In the genomic region with DNA sequence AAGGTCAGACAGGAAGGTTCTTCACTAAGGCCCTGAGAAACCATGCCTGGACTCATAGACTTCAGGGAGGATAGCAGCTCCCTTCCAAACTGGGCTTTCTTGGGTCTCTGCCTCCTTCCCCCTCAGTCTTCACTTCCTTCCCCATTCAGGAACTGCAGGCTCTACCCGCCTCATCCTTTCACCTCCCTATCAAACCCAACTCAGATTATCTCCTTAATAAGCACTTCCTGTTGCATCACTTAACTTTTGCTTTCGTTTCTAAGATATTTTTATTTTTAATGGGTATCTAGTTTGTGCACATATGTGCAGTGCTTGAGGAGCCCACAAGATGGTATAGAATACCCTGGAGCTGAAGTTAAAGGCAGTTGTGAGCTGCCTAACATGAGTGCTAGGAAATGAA, we compare ENCODE assay signal across 30 mouse cellular contexts. TPM values are rescaled to one million over a fixed set of nuclear protein-coding genes. Genes with fewer than 3 reads are reported as not detected.
DNase-seq lines count a peak whose midpoint lies in the region; ATAC-seq and TF ChIP-seq lines count a peak whose summit lies in the region.
"Had no signal": no experiment of that assay in that cellular context is flagged by ENCODE, and none has a peak within 500 bp of the region (broad histone marks: within the 10 kb centered on the region; RNA-seq: fewer than 3 reads in every experiment).

No protein-coding gene starts in this region.

- 84% methylated on average over 2 of the region's 2 CpGs for WGBS in kidney, embryonic 15.5 days

- no peak for TF ChIP-seq CTCF in G1E (IDR thresholded peaks at IDR 0.05; ENCODE audit: low read depth, low read length)

- no peak overlapping the region for H3K4me3 ChIP-seq in G1E (ENCODE audit: low read depth, low read length)
- H3K4me3 ChIP-seq in kidney, embryonic 15.5 days (replicated peaks), result no peak overlapping the region
- H3K4me3 ChIP-seq: embryonic facial prominence, embryonic 10.5 days; forebrain, embryonic 15.5 days; heart, embryonic 10.5 days; hindbrain, embryonic 15.5 days; left cerebral cortex, adult 2 months; limb, embryonic 10.5 days had no signal

- H3K36me3 ChIP-seq in G1E (replicated peaks), result no peaks in the 10 kb centered on the region
- H3K36me3 ChIP-seq in kidney, embryonic 15.5 days, result no peaks in the 10 kb centered on the region
- H3K36me3 ChIP-seq: embryonic facial prominence, embryonic 10.5 days; forebrain, embryonic 15.5 days; heart, embryonic 10.5 days; hindbrain, embryonic 15.5 days; limb, embryonic 10.5 days had no signal

- H3K27me3 ChIP-seq in G1E (ENCODE audit: insufficient read depth, low read length), result peaks cover 3% of the 10 kb centered on the region
- H3K27me3 ChIP-seq in kidney, embryonic 15.5 days, result no peaks in the 10 kb centered on the region
- H3K27me3 ChIP-seq: forebrain, embryonic 15.5 days; hindbrain, embryonic 15.5 days had no signal

- H3K4me2 ChIP-seq in kidney, embryonic 15.5 days, result no peak overlapping the region
- H3K4me2 ChIP-seq: forebrain, embryonic 15.5 days; hindbrain, embryonic 15.5 days; liver, embryonic 11.5 days had no signal

- peak; percentile 8; the same call in 1 of the 2 replicates for ATAC-seq in G1E (ENCODE audit: extremely low read depth, insufficient number of reproducible peaks, low FRiP score, poor library complexity, severe bottlenecking)
- peak; percentile 88 for ATAC-seq in granulocyte monocyte progenitor cell, adult 5-6 weeks (replicated peaks; ENCODE audit: poor library complexity, severe bottlenecking)
- peak; percentile 36; the same call in 1 of the 2 replicates for ATAC-seq in megakaryocyte-erythroid progenitor cell, adult 5-6 weeks (replicated peaks; ENCODE audit: low FRiP score, low TSS enrichment, poor library complexity, severe bottlenecking)
- ATAC-seq in kidney, embryonic 15.5 days (replicated peaks; ENCODE audit: low FRiP score), result no peak
- ATAC-seq: forebrain, embryonic 15.5 days; liver, postnatal 0 days; midbrain, embryonic 16.5 days had no signal

- no peak overlapping the region for H3K27ac ChIP-seq in kidney, embryonic 15.5 days
- H3K27ac ChIP-seq: embryonic facial prominence, embryonic 10.5 days; forebrain, embryonic 15.5 days; heart, embryonic 10.5 days; hindbrain, embryonic 15.5 days; kidney, postnatal 0 days; left cerebral cortex, adult 2 months; limb, embryonic 10.5 days; stomach, postnatal 0 days had no signal

- DNase-seq in A20 (ENCODE audit: low read depth, low spot score), result peak; percentile 9
- no peak for DNase-seq in G1E (ENCODE audit: low spot score)
- no peak for DNase-seq in thymus, postnatal 14 days
- no peak for DNase-seq in layer of hippocampus, adult 18-20 months (ENCODE audit: low spot score in 2 of 2)
- DNase-seq: adrenal gland, postnatal 25 days; cerebellum, adult 8-10 months; heart, postnatal 4 days; kidney, adult 11 months; liver, postnatal 0 days; lung, postnatal 10 days; right cerebral cortex, adult 18-20 months; right cerebral cortex, postnatal 4 days had no signal

- no peaks in the 10 kb centered on the region for H3K4me1 ChIP-seq in G1E (ENCODE audit: insufficient read depth, low read depth, low read length)
- no peaks in the 10 kb centered on the region for H3K4me1 ChIP-seq in kidney, embryonic 15.5 days
- H3K4me1 ChIP-seq: embryonic facial prominence, embryonic 10.5 days; forebrain, embryonic 15.5 days; heart, embryonic 10.5 days; hindbrain, embryonic 15.5 days; limb, embryonic 10.5 days had no signal

- H3K9ac ChIP-seq in kidney, embryonic 15.5 days, result no peak overlapping the region
- H3K9ac ChIP-seq: forebrain, embryonic 15.5 days; hindbrain, embryonic 15.5 days; liver, postnatal 0 days had no signal

- no peaks in the 10 kb centered on the region for H3K9me3 ChIP-seq in G1E (replicated peaks)
- no peaks in the 10 kb centered on the region for H3K9me3 ChIP-seq in kidney, embryonic 15.5 days (replicated peaks)
- H3K9me3 ChIP-seq: embryonic facial prominence, embryonic 10.5 days; forebrain, embryonic 15.5 days; heart, embryonic 10.5 days; hindbrain, embryonic 15.5 days; limb, embryonic 10.5 days had no signal

RNA-seq across cellular contexts. Expression of gene Mx1, which starts 15.9 kb away (rescaled TPM):
- not detected in 2 replicates for total RNA-seq in G1E (2014; fragmentation: Nextera tagmentation)
- 0.27 TPM in 1 of 2 replicates, not detected in the other for total RNA-seq in G1E (2017)
- polyA plus RNA-seq in G1E (2012), result not detected in 2 replicates
- 0.73 and 6.5 TPM in 2 replicates for total RNA-seq in granulocyte monocyte progenitor cell, adult 5-6 weeks (2014; fragmentation: Nextera tagmentation)
- 1.3 and 2.2 TPM in 2 replicates for total RNA-seq in granulocyte monocyte progenitor cell, adult 5-6 weeks (2017)
- total RNA-seq in megakaryocyte-erythroid progenitor cell, adult 5-6 weeks (2014; fragmentation: Nextera tagmentation), result 0.37 TPM in 1 of 2 replicates, not detected in the other
- 2.6 TPM in 1 of 2 replicates, not detected in the other for total RNA-seq in megakaryocyte-erythroid progenitor cell, adult 5-6 weeks (2017)
- 0.39 and 0.43 TPM in 2 replicates for polyA plus RNA-seq in kidney, embryonic 15.5 days (2015; fragmentation: Nextera tagmentation; extraction: Ambion mirVana)
- total RNA-seq in layer of hippocampus, adult 18-20 months (2021), result under 1 TPM; 0.62 to 0.86 TPM
- polyA plus RNA-seq: embryonic facial prominence, embryonic 10.5 days; forebrain, embryonic 15.5 days; heart, embryonic 10.5 days; limb, embryonic 10.5 days; neural tube, embryonic 14.5 days had no signal

RNA-seq across cellular contexts. Expression of gene Fam3b, which starts 36.0 kb away (rescaled TPM):
- not detected in 2 replicates for total RNA-seq in G1E (2014; fragmentation: Nextera tagmentation)
- total RNA-seq in G1E (2017), result 0.64 and 0.87 TPM in 2 replicates
- polyA plus RNA-seq in G1E (2012), result not detected in 2 replicates
- 1.1 TPM in 1 of 2 replicates, not detected in the other for total RNA-seq in granulocyte monocyte progenitor cell, adult 5-6 weeks (2014; fragmentation: Nextera tagmentation)
- 2.3 TPM in 1 of 2 replicates, not detected in the other for total RNA-seq in granulocyte monocyte progenitor cell, adult 5-6 weeks (2017)
- total RNA-seq in megakaryocyte-erythroid progenitor cell, adult 5-6 weeks (2014; fragmentation: Nextera tagmentation), result not detected in 2 replicates
- total RNA-seq in megakaryocyte-erythroid progenitor cell, adult 5-6 weeks (2017), result 3.7 TPM in 1 of 2 replicates, not detected in the other
- polyA plus RNA-seq in kidney, embryonic 15.5 days (2015; fragmentation: Nextera tagmentation; extraction: Ambion mirVana), result 0.23 TPM in 1 of 2 replicates, not detected in the other
- total RNA-seq in layer of hippocampus, adult 18-20 months (2021), result not detected
- total RNA-seq: adrenal gland, postnatal 25 days; gastrocnemius, adult 8-10 months; heart, postnatal 4 days; layer of hippocampus, postnatal 10 days; left cerebral cortex, adult 2 months had no signal
- polyA plus RNA-seq: brain, embryonic 14.5 days; C2C12; embryonic facial prominence, embryonic 10.5 days; forebrain, embryonic 15.5 days; heart, embryonic 10.5 days; hindbrain, embryonic 15.5 days; kidney, postnatal 0 days; limb, embryonic 10.5 days; liver, embryonic 11.5 days; liver, postnatal 0 days; midbrain, embryonic 16.5 days; neural tube, embryonic 14.5 days had no signal
